Mouse (Mus musculus): Measurements from ENCODE around the gene Kcnn1. TPM values are rescaled to one million over a fixed set of nuclear protein-coding genes. Genes with fewer than 3 reads are reported as not detected.
A peak's percentile ranks its signal among the peaks of the same experiment; 100 is the strongest.
"Not testable (repeated sequence)": the region's sequence is repeated elsewhere in the genome, so short reads cannot be mapped to it uniquely, and the experiment has no call there.

Kcnn1 gene
- total RNA-seq, 2 experiments from 2014 or later = 0.49 to 3.5 TPM

DNA sequence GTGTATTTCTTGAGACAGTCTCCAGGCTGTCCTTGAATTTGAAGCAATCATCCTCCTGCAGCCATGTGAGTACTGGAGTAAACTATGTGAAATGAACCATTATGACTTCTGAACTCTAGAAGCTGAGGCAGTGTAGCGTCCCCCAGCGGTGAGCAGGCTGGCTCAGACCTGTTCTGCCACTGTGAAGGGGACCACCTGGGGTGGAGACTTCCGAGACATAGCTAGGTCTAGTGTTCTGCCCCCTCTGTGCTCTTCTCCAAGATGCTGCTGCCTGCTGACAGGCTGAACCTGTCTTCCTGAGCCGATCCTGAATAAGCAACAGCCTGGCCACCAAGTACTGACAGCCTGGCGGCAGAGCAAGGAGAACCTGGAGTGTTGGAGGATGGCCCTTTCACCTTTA lies 17.9 kb downstream of the Kcnn1 start:
- ATAC-seq (replicated peaks; ENCODE audit: poor library complexity, severe bottlenecking) = no peak

DNA sequence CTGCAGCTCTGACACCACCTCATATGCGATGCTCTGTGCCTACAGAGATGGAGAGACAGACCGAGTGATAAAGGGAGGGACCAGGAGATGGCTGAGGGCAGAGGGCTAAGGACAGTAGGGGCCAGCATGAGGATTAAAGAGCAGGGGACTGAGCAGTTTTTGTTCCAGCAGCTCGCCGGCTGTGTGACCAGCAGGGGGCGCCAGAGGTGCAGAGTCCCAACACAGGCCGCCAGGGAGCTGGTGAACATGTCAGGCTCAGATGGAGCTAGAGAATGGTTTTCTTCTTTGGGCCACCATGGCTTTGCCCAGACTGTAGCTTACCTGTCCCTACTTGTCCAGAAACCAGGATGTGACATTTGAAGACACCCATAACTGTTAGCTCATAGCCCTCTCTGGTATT lies 18.5 kb downstream of the Kcnn1 start:
- peak; percentile 37 for ATAC-seq (replicated peaks; ENCODE audit: poor library complexity, severe bottlenecking)

DNA sequence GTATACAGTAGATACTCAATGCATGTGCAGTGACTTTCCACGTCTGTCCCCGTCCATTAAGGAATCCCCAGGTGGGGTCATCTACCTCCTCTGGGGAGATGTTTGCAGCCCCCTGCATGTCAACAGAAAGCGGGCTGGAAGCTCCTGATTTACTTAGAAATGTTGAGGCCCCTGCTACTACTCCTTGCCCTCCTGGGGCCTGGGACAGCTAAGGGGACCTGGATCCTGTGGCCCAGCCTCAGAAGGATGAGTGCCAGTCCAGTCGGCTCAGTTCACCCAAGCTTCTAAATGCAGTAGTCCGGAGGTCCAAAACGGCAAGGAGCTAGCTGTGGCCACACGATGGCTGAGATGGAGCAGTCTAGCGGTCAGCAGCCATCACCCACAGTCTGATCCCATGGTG lies 19.1 kb downstream of the Kcnn1 start:
- no peak for ATAC-seq (replicated peaks; ENCODE audit: poor library complexity, severe bottlenecking)

DNA sequence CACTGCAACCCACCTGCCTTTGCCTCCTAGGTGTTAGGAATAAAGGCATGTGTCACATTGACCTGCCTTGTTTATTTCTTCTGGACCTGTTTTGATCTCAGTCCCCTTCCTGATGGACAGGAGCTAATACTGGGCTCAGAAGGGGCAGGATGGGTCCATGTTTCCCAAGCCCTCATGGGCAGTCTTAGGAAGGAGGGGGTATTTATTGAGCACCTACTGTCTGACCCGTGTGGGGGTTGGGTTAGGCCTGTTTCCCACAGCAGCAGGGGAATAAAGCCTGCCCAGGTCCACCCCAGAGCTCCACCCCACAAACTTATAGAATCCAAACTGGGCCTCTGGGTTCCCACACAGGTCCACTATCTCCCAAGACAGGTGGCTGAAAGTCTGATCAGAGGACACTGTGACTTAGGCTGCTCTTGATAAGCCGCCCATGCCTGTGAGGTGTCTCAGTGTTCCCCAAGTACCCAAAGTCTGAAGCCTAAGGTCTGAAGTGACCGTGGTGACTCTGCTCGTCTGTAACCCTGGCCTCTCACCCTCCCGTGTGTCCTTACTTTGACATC lies 19.8 kb downstream of the Kcnn1 start:
- ATAC-seq (replicated peaks; ENCODE audit: poor library complexity, severe bottlenecking) = no peak

DNA sequence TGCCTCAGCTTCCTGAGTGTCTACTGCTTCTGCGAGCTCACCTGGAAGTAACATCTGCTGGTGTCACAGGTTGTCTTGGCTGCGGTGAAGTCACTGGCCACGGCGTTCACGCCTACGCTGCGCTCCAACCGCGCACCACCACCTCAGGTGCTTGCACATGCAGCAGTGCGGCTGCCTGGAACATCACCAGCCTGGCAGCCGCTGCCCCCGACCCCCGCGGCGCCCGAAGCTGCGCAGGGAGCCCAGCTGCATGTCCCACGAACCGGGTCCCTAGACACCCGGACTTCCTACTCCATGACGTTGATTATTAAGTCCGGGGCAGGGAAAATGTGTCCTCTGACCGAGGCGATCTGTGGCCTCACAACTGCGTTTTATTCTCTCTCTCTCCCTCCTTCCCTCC lies 20.6 kb downstream of the Kcnn1 start:
- ATAC-seq (replicated peaks; ENCODE audit: poor library complexity, severe bottlenecking) = no peak

DNA sequence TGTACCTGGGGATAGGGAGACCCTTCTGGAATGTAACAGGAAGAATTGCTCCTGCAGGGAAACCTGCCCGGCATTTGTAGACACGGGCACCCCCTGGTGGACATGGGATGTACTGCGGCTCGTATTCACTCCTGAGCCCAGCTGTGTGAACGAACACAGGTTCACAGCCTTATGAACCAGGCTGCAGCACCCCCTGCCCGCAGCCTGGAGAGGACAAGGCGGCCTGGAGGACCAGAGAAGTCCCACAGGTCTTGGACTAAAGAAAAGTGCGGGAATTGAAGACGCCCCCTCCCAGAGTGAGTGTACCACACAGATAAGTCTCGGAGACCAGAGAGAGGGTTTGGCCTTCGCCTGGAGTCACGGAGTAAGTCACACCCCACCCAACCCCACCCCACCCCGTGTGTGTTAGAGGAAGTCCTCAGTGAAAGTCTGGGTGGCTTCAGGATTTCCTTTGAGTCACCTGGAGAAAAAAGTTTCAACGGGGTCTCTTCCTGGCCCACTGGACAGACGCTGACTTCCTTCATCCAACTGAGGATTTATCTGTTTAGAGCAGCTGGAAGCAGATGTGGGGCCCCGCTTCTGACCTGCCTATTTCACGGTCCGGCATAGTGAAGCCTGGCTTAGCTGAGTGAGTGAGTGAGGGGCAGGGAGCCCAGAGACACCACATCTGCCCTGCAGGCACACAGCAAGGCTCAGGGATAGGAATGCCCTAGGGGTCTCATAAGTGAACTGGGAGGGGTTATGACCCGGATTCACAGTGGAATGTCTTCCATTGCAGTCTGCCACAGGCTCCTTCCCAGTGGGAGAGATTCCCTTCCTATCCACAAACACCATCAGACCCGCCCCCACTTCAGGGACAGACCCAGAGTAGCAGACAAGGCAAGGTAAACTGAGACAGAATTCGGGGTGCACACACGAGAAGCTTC lies 21.6 kb downstream of the Kcnn1 start:
- peak; percentile 28 for ATAC-seq (replicated peaks; ENCODE audit: poor library complexity, severe bottlenecking)

DNA sequence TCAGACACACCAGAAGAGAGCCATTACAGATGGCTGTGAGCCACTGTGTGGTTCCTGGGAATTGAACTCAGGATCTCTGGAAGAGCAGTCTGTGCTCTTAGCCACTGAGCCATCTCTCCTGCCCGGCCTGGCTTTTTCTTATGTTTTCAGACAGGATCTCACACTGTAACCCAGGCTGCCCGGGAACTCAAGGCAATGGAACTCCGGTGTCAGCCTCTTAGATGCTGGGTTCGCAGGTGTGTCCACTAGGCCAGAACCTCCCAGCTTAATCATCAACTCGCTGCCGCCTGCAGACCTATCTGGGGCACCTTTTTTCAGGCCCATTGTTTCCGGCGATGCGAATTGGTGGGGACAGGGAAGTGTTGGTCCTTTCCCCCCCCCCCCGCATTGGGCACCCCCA lies 22.5 kb downstream of the Kcnn1 start:
- ATAC-seq (replicated peaks; ENCODE audit: poor library complexity, severe bottlenecking) = no peak

DNA sequence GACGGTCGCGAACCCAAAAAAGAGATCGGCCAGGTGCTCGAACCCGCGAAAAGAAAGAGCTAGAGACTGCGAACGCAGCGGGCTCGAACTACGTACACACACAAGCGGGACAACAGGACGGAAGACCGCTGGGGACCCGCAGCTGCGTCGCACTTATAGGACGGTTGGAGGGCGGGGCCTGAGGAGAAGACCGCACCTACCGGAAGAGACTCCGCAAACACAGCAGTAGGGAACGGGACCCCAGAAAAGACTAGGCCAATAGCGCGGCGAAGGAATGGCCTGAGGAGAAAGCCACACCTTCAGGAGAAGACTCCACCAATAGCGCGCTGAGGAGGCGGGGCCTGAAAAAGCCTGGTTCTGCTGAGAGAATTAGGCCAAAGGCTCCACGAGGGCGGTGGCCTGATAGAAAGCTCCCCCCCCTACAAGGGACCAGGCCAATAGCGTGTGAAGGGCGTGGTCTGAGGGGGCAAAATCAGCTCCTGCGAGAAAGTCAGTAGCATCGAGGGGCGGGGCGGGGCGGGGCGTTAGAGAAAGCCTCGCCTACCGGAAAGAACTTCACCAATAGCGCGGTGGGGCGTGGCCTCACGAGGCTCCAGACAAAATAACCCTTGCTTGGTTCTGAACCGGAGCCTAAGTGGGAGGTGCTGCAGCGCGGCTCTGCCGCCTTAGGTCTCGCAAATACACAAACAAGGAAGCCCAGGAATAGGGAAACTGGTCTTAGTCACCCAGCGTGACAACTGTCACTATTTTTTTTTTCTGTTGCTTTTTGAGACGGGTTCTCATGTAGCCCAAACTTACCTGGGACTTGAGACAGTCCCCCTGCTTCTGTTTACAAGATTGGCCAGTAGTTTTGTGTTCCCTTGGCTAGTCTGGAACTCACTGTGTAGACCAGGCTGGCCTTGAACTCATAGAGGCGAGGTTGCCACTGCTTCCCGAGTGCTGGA lies 23.4 kb downstream of the Kcnn1 start, which contains the start of gene Arrdc2:
Arrdc2 (minus strand) TSS at position 313 of the 944 bp plus-strand sequence.
- peak; percentile 81 for ATAC-seq (replicated peaks; ENCODE audit: poor library complexity, severe bottlenecking)

DNA sequence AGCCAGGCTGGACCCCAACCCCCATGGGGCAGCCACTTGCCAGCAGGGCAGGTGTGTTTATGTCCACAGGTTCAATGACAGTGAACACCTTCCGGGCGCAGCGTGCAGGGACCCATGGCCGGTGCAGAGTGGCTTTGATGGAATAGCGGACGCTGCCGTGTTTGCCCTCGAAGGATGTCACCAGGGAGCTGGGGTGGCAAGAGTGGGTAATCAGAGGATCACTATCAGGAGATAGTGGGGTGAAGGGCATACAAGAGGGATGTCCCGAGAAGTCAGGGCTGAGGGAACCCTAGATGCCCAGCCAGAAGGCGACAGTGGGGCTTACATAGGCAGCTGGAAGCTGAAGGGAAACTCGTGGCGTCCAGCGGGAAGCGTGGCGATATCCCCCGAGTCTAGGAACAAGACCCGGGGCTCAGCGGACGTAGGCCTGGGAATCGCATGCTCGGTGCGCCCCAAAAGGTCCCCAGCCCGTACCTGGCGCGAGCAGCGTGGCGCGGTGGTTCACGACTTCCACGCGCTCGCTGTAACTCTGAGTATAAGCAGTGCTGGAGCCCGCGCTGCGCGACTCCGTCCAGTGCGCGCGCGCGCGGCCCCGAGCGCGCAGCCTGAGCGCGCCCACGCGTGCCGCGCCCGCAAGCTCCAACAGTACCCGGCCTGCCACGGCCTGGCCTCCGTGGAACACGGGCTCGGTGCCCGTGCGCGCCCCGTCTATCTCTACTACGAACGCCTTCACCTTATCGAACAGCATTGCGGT lies 24.2 kb downstream of the Kcnn1 start:
- peak; percentile 12 for ATAC-seq (replicated peaks; ENCODE audit: poor library complexity, severe bottlenecking)

DNA sequence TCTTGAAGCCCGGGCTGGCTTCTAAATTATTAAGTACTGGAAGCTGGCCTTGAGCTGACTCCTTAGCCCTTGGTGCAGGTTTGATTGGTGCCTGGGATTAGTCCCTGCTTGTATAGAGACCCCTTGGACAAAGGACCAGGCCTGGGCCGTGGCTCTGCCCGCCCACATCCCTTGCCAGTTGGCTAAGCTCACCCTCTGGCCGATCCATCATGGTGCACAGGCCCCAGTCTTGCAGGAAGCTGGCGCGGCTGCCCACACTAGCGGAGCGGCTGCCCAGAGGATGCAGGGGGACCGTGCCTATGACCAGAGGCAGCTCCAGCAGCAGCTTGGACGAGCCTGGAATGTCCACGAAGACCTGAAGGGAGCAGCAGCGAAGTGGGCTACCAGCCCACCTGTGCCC lies 26.4 kb downstream of the Kcnn1 start:
- no peak for ATAC-seq (replicated peaks; ENCODE audit: poor library complexity, severe bottlenecking)

DNA sequence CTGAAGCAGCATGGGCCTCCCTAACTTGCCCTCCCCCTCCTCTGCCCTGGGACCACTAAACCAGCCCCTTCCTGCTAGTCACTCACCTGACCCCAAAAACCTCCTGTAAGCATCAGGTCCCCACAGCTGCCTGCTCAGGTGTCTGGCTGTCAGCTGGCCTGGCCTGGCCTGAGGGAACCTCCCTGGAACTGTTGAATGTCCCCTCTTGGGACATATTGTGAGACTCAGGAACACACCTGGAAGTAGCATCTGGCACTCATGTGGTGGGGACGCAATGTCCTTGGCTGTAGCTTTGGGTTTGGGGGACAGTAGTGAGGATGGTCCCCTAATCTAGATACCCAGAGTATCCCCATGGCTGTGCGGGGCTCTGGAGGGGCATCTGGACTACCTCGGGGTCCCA lies 29.0 kb downstream of the Kcnn1 start:
- ATAC-seq (replicated peaks; ENCODE audit: poor library complexity, severe bottlenecking) = no peak

DNA sequence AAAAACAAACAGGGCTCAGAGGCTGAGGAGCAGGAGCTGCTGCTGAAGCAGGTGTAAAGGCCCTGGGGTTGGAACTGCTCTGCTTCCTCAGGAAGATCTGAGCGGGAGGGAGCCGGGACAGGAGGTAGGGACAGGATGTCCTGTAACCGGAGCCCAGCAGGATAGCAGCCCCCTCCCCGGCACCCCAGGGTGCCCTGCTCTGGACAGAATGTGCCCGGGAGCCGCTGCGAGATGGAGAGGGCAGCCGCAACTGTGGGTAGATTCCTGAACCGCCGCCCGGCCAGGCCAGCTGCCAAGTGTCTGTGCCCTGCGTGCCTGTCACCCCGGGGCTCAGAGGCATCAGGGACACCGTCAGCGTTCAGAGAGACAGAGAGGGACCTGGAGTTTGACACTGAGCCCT lies 29.5 kb downstream of the Kcnn1 start:
- no peak for ATAC-seq (replicated peaks; ENCODE audit: poor library complexity, severe bottlenecking)

DNA sequence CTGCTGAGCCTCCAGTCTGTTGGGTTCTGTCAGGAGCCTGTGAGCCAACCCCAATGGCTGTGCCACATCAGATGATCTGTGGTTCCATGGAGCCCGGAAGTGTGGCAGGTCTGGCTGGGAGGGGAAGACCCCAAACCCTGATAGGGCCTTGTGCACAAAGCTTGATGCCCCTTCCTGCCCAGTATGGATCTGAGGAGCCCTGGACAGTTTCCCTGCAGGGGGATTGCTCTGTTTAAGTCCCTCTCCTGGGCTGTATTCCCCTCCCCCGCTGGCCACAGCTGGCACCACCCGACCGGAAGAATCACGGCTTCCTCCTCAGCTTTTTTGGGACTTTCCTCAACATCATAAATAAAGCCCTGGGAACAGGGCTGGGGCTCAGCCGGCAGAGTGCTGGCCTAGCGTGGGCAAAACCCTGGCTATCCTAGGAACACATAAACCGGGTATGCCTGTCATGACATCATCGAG lies 30.0 kb downstream of the Kcnn1 start:
- peak; percentile 85 for ATAC-seq (replicated peaks; ENCODE audit: poor library complexity, severe bottlenecking)

DNA sequence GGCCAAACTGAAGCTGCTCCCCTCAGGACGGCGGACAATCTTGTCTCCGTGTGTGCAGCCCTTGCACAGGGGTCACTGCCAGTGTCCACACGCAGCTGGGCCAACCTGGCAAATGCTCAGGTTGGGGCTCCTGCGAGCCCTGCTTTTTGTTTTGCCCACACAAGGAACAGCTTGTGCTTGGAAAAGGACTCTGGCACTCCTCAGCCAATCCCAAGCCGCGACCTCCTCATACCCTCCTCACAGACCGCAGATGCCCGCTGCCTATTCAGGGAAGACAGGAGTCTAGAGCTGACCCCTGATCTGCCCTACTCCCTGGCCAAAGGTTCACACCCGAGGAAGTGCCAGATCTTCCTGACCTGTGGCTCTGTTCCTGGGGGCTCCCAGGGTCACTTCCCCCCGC lies 30.7 kb downstream of the Kcnn1 start:
- no peak for ATAC-seq (replicated peaks; ENCODE audit: poor library complexity, severe bottlenecking)

DNA sequence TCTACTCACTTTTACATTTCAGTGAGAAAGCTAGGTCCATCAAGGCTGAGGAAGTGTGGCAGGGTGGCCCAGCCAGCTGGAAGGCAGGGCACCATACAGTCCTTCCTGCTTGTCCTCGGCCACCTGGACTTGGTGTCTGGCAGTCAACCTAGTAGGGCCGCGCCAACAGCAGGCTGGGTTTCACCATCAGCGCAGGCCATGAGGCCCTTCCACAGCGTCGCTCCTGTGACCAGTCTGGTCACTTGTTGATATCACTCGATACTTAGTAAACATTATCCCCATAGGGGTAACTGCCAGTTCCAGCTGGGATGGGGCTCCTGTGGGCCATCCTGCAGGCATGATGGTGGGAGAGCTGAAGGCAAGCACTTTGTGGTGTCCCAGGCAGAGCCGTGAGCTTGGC lies 31.5 kb downstream of the Kcnn1 start:
- ATAC-seq (replicated peaks; ENCODE audit: poor library complexity, severe bottlenecking) = no peak

DNA sequence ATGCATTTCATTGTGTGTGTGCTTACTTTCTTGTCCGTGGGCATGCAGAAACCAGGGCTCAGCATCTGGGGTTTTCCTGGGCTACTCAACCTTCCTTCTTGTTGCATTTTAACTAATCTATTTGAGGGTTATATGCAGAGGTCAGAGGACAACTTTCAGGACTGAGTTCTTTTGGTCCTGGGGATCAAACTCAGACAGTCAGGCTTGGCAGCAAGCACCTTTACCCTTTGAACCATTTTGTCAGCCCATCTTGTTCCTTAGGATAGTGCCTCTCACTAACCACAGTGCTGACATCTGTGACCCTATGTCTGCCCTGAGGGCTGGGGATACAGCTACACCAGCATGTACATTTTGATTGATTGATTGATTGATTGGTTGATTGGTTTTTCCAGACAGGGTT lies 35.3 kb downstream of the Kcnn1 start:
- no peak for ATAC-seq (replicated peaks; ENCODE audit: poor library complexity, severe bottlenecking)

DNA sequence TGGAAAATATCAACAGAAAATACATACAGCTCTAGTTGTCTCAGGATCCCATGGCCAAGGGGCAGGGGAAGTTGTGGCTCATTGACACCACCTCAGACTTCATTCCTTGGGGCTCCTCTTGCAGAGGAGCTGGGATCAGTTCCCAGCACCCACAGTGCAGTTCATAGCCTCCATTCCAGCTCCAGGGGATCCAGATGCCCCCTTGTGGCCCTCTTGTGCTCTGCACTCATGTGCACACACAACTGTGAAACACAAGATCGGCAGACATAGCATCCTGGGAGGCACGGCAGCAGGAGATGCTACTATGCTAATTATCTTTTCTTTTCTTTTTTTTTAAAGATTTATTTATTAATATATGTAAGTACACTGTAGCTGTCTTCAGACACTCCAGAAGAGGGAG lies 36.0 kb downstream of the Kcnn1 start:
- 0 out of 2 replicates have a peak, but pooled peaks have one; percentile 14 for ATAC-seq (replicated peaks; ENCODE audit: poor library complexity, severe bottlenecking)

DNA sequence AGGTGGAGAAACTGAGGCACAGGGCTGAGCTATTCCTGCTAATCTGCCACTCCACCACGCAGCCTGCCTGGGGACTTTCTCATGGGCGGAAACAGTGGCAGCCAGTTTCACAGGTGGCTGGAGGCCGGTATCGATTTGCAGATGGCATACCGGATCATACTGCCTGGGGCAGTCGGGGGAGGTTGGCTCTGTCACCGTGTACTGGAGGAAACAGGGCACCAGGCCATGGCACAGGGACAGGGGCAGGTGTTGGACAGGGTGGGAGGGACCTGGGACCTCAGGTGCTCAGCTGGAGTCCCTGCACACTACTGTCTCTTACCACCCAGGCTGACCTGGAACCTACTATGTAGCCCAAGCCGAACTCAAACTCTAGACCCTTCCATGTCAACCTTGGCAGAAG lies 37.2 kb downstream of the Kcnn1 start:
- no peak for ATAC-seq (replicated peaks; ENCODE audit: poor library complexity, severe bottlenecking)

DNA sequence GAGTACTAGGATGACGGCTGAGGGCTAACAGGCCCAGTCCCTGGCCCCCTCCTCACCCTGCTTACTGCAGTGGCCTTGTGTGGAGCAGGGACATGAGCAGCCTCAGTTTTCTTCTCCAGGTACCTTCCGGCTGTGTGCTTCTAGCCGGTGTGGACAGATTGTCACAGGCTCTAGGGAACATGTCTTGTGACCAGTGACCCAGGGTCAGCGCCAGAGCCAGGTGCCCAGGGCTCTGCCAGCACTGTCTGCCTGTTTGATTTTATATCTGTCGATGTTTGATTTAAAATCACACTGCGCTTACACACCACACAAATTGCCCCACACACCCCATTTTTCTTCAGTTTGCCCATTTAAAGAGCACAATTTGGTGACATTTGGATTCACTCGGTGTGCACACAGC lies 39.3 kb downstream of the Kcnn1 start:
- ATAC-seq (replicated peaks; ENCODE audit: poor library complexity, severe bottlenecking) = no peak

DNA sequence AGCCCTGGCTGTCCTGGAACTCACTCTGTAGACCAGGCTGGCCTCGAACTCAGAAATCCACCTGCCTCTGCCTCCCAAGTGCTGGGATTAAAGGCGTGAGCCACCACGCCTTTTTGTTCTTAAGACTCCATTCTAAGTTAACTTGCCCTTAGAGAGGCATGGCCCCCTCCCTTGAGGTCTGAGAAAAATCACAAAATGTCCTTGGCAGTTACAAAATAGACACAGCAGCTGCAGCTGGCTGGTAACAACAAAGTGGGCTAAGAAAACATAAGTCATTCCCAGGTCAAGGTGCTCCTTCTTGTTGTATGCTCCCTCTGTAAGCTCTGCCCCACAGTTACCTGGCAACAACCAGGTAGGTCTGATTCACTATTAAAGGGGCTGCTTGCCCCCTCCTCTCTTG lies 40.5 kb downstream of the Kcnn1 start:
- ATAC-seq (replicated peaks; ENCODE audit: poor library complexity, severe bottlenecking) = not testable (repeated sequence)
